Mouse (Mus musculus) liver, adult 2 months (tissue): ENCODE measurements at regions not wholly inside any gene's neighbourhood (a gene's known extent, or its start where the extent isn't known, plus 50 kb on each side); places are given as distances from the start of the nearest gene placed in this dataset.

Source experiments
- CTCF ChIP-seq: fragments of 200-500 bp; IDR thresholded peaks from 2 replicates; pipeline ENCODE4 v1.5.1; 2011; ENCODE audit warnings: low read depth, low read length, control low read depth
- POLR2A ChIP-seq: fragments of 200-500 bp; IDR thresholded peaks from 2 replicates; pipeline ENCODE4 v1.6.1; 2011; ENCODE audit warnings: low read length, control low read depth; ENCODE audit not compliant: insufficient read depth; ENCODE audit errors: extremely low read depth

GRCm38 (mm10) chrX:143996716-143997115 is 63.6 kb upstream of the Dcx start:
- TF ChIP-seq CTCF: peak; percentile 39; the same call in 1 of the 2 replicates
- TF ChIP-seq POLR2A: no peak
